Mouse (Mus musculus) c-Kit-positive CD71-positive TER-119-positive erythroid progenitor cells, embryonic 14.5 days (primary cell): ENCODE measurements at regions not wholly inside any gene's neighbourhood (a gene's known extent, or its start where the extent isn't known, plus 50 kb on each side); places are given as distances from the start of the nearest gene placed in this dataset.

ENCODE experiments used
- DNase-seq: peaks from one replicate; pipeline ENCODE4 v3.0.0-alpha.2; 2013; ENCODE audit warnings: low spot score

GRCm38 (mm10) chr1:184606541-184606940 lies 125.9 kb downstream of the Hlx start:
- no peak for DNase-seq

- no peak for DNase-seq
Measured at GRCm38 (mm10) chr1:184605666-184606065, 126.8 kb downstream of the Hlx start.

- DNase-seq = no peak
Measured at GRCm38 (mm10) chr1:184603136-184603535, 129.3 kb downstream of the Hlx start.

GRCm38 (mm10) chr1:184595449-184595848 lies 137.0 kb downstream of the Hlx start:
- DNase-seq = no peak

GRCm38 (mm10) chr1:184590634-184591033 lies 141.8 kb downstream of the Hlx start:
- DNase-seq = no peak

GRCm38 (mm10) chr1:184589277-184589676 lies 143.1 kb downstream of the Hlx start:
- DNase-seq = no peak

GRCm38 (mm10) chr1:184584505-184584874 lies 147.9 kb downstream of the Hlx start:
- DNase-seq = no peak

- no peak for DNase-seq
Measured at GRCm38 (mm10) chr1:184583751-184584504, 148.5 kb downstream of the Hlx start.

- DNase-seq = no peak
Measured at GRCm38 (mm10) chr1:184579475-184579874, 152.9 kb downstream of the Hlx start.

- no peak for DNase-seq
Measured at GRCm38 (mm10) chr1:184576527-184576926, 155.9 kb downstream of the Hlx start.

- no peak for DNase-seq
Measured at GRCm38 (mm10) chr1:184573325-184573724, 159.1 kb downstream of the Hlx start.

GRCm38 (mm10) chr1:184570681-184571080 lies 161.7 kb downstream of the Hlx start:
- no peak for DNase-seq

- no peak for DNase-seq
Measured at GRCm38 (mm10) chr1:184562926-184563325, 169.5 kb downstream of the Hlx start.

- DNase-seq = no peak
Measured at GRCm38 (mm10) chr1:184562239-184562638, 170.2 kb downstream of the Hlx start.

- DNase-seq = no peak
Measured at GRCm38 (mm10) chr1:184559543-184559942, 172.9 kb downstream of the Hlx start.

- no peak for DNase-seq
Measured at GRCm38 (mm10) chr1:184553791-184554190, 178.6 kb downstream of the Hlx start.

GRCm38 (mm10) chr1:184550491-184550890 lies 181.9 kb downstream of the Hlx start:
- DNase-seq = no peak

GRCm38 (mm10) chr1:184547650-184548235 lies 184.7 kb downstream of the Hlx start:
- DNase-seq = no peak

- DNase-seq = no peak
Measured at GRCm38 (mm10) chr1:184546140-184546661, 186.2 kb downstream of the Hlx start.

- DNase-seq = no peak
Measured at GRCm38 (mm10) chr1:184545111-184545510, 187.3 kb downstream of the Hlx start.

GRCm38 (mm10) chr1:184542321-184543115 lies 189.9 kb downstream of the Hlx start:
- DNase-seq = no peak

GRCm38 (mm10) chr1:184539818-184540217 lies 192.6 kb downstream of the Hlx start:
- DNase-seq = no peak
